Mouse (Mus musculus) layer of hippocampus, postnatal 36 days (tissue): ENCODE measurements around the gene Dcps. TPM values are rescaled to one million over a fixed set of nuclear protein-coding genes. Genes with fewer than 3 reads are reported as not detected.

Source experiments
- DNase-seq, 2 experiments: peaks; one replicate each; pipeline ENCODE4 v3.0.0; 2022
- total RNA-seq, 2 experiments: library from RNA; stranded (reverse); gene quantifications; 2 replicates each; pipeline ENCODE4 v1.2.3; 2021

The Dcps gene
- total RNA-seq, 2 experiments from 2014 or later = 21.1 to 21.4 TPM

DNA sequence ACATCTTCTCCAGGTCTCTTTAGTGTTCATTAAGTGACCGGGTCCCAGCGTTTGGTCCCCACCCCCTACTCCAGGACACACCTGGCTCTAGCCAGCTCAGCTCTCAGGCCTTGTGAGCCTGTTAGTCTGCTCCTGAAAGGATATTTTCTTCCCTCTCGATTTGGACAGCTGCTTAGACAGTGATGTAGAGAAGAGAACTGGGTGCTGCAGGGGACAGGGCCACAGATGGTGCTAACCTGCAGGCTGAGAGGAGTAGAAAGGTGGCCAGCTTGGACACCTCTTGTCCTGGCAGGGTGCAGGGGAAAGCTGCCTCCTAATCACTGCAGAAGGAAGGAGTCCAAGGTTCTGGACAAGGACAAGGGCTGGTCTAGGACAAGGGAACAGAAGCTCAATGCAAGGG is 67.8 kb downstream of the Dcps start:
- no peak for DNase-seq

DNA sequence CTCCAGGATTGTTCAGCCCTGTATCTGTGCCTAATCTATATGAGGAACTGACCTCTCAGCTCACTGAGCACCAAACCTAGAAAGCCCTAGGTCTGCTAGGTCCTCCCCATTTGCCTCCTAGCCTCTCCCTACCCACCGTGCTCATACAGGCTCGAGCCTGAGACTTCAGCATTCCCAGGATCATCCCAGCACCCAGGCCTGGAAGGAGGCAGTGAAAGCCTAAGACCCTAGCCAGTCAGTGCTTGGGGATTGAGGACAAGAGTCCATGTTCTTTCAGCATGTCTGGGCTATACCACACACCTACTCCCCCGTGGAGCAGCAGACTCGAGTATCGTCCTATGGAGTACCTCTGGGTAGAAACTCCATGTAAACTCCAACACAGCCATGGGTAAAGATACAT is 68.5 kb downstream of the Dcps start:
- DNase-seq = no peak

DNA sequence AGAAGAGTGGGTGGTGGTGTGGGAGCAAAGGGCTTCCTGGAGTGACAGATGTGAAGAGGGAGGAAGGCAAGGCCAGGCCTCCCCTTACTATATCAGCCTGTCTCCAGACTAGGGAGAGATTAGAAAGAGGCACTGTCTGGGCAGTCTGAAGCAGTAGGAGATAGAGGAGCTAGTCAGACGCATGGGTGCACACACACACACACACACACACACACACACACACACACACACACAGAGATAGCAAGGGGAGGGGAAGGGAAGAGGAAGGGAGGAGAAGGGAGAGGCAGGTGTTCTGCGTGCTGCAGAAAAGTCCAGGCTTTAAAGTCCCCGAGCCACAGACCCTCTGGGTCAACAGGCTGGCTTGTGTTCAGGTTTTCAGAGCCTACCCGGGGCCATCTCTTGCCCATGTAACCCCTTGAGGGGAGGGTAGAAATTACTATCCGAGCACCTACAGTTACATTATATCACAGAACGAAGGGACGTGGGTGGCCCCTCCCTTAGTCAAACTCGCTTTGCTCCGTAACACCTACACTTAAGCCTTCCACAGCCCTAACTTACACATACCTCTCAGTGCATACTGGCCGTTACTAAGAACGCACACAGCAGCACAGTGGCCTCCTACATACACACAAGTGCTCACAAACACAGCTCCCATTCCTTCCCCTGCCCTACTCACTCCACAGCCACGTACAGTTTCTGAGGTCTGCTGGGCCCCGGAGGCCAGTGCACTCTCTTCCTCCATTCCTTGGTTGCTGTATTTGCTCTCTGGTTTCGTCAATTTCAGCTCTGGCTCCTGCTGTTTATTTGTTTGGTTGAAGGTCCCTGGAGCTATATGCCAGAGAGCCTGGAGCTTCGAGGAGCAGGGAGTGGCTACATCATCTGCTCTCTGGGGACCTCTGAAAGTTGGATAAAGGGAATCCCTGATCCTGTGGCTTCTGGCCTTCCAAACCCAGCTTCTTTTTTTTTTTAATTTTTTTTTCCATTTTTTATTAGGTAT is 69.7 kb downstream of the Dcps start:
- DNase-seq = no peak

DNA sequence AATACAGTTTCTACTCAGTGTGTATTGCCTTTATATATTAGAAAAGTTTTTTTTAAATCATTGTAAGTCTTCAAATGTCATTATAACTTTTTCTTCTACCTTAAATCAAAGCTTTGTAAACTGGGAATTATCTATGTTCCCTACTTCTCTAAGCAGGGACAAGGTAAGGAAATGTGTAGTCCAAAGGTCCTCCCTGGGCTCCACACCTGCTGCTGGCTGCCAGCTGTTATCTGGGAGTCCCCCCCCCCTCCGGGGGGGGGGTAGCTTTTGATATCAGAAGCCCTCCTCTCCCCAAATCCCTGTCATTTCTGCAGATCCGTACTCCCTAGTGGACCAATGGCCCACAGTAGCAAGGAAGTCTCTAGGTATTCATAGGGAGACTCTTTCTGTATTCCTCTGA is 70.4 kb downstream of the Dcps start:
- no peak for DNase-seq

DNA sequence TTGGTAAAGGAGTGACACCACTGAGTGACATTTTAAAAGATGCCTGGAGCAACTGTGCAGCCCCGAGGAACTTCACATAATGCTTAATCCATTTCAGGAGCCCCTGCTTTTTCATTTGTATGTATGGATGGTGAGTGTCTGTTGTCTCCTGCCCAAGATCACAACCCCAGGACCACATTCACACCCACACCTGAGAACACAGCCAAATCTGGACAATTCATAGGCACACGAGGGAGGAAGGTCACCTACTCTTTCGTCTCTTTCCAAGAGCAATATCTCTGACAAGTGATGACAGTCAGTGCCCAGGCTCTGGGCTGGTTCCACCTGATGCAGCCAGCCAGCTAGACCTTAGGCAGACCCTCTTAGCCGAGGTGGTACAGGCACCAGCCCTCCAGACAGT is 71.2 kb downstream of the Dcps start:
- no peak for DNase-seq

DNA sequence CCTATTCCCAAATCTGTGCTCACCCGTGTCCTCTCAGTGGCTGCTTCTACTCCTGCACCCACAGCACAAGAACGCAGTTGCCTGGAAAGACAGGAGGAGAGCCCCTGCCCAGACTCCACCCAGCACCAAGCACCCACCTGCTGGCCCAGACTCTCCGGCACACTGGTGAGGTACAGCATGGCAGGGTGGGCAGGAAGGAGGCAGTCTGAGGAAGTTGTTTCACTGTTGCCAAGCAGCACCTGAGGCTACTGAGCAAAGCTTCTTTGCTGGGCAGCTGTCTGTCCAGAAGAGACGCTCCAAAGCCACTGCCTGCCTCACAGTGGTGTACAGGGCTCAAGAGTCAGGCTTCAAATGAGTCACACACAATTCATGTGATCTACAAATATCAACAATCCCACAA is 77.1 kb downstream of the Dcps start:
- DNase-seq = no peak

DNA sequence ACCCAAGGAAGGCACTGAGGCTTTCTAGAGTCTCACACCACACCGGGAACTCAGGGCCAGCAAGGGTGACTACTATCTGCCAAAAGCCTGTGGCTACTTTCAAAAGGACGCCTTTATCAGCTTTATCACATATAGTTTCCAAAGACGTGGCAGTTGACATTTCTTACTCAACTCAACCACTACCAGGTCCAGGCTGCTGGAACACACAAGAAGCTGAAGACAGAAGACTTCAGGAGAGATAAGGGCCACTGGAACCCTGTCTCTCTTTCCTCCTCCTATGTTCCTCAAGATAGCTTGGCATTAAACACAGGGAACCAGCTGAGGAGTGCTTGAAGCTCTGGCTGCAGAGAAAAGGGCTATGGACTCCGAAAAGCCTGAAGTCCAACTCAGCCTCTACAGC is 78.0 kb downstream of the Dcps start:
- no peak for DNase-seq

DNA sequence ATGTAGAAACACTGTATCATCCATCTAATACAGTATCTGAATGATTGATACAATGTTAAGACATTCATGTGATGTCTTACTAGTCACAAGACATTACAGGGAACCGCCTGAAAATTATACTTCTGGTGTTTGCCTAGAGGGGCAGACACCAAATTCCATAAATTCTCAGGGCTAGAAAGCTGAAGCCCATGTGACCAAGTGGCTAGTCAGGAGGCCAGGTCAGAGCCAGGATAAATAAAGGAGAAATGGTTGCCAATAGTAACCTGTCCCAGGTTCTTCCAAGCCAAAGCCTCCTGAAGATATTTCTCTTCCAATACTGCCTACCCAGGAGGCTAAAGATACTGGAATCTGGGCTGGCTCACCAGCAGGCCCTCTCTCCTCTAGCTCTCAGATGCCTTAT is 80.1 kb downstream of the Dcps start:
- no peak for DNase-seq

DNA sequence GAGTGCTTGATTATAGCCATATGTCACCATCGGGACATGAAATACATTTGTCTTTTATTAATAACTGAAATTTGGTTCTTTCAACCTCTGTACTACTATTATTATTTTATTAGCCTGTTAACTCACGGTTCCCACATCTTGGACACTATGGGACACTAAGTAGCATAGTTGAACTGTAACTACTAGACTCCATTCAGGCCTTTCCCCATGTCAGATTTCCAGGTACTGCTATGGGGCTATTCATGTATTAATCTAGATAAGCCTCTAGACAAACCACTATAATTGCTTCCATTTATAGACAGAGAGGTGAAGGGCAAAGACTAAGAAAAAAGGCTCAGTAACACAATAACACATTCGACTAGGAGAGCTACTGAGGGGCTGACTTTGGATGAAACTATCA is 82.5 kb downstream of the Dcps start:
- no peak for DNase-seq

DNA sequence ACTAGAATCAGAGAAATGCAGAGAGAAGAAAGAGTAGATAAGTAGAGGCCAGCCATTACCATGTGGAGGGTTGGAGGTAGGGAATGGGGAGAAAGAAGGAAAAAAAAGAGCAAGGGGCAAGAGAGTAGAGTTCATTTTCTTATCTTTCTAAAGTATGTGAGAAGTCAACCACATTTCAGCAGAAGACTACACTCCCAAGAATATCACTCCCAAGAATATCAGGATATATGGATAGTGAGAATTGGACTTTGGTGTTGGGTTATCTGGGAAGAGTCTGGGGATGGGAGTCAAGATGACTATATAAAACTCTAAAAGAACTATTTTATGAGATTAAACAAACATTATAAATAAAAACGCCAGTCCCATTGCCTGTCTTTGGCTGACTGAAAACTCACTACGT is 83.0 kb downstream of the Dcps start:
- no peak for DNase-seq

Other genes with a start within 250 kb of the Dcps start
- 10 to 100 TPM; 25.0 to 25.7 TPM for gene St3gal4, start 56.8 kb downstream of the Dcps start, total RNA-seq
- 10 to 100 TPM; 62.7 to 68.3 TPM for gene Srpr, start 24.1 kb upstream of the Dcps start, total RNA-seq
- 1 to 10 TPM; 1.5 to 2.4 TPM for gene Tirap, start 24.2 kb upstream of the Dcps start, total RNA-seq
- gene Foxred1, start 35.0 kb upstream of the Dcps start, total RNA-seq = 10 to 100 TPM; 35.6 to 39.1 TPM
- 10 to 100 TPM; 28.7 to 33.9 TPM for gene Fam118b, start 91.7 kb upstream of the Dcps start, total RNA-seq
- 10 to 100 TPM; 11.8 to 12.0 TPM for gene Rpusd4, start 91.8 kb upstream of the Dcps start, total RNA-seq
- 10 to 100 TPM; 11.7 to 12.2 TPM for gene Cdon, start 245.1 kb upstream of the Dcps start, total RNA-seq